Mouse (Mus musculus) E14TG2a.4 (cell line): Measurements from ENCODE around the gene Syt3.

Source experiments
- CTCF ChIP-seq: conservative IDR thresholded peaks from 2 replicates; pipeline ENCODE4 v1.5.1; 2014; ENCODE audit warnings: low read length
- POU5F1 ChIP-seq: IDR thresholded peaks from 2 replicates; pipeline ENCODE4 v1.6.1; 2014; ENCODE audit warnings: low read length, borderline replicate concordance

GRCm38 (mm10) chr7:44428171-44428950, 44.5 kb downstream of the Syt3 start:
- TF ChIP-seq CTCF (no peak), POU5F1 (no peak)
